Mouse (Mus musculus) cerebellum, postnatal 14 days (tissue): Measurements from ENCODE around the gene Ide.

Source experiments
- DNase-seq, 2 experiments: peaks; one replicate each; pipeline ENCODE4 v3.0.0; 2021; ENCODE audit warnings: mixed read lengths in 2 of 2

Ide gene

DNA sequence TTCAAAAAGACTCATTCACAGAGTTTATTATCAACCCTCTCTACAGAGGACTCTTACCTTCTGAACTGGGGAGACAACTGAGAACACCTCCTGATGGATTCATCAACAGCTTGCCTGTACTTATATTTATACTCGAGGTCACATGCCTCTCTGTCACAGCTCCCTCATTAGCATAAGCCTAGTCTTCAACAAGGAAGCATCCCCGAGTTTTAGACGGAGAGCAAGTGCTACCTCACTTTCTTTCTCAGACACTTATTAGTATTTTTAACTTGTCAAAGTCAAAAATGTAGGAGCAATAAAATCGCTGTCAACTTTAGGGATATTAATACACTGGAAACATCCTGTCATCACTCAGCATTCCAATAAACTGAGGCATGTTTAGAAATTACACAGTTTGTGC is at the start of gene Ide:
Gene Ide, minus strand, starts transcription at position 101 of the 400 bp plus-strand sequence.
- no peak for DNase-seq

- DNase-seq = no peak
Measured at GRCm38 (mm10) chr19:37386126-37386525, 48.5 kb upstream of the Ide start.

GRCm38 (mm10) chr19:37378816-37379215 is 41.2 kb upstream of the Ide start:
- DNase-seq = no peak

DNA sequence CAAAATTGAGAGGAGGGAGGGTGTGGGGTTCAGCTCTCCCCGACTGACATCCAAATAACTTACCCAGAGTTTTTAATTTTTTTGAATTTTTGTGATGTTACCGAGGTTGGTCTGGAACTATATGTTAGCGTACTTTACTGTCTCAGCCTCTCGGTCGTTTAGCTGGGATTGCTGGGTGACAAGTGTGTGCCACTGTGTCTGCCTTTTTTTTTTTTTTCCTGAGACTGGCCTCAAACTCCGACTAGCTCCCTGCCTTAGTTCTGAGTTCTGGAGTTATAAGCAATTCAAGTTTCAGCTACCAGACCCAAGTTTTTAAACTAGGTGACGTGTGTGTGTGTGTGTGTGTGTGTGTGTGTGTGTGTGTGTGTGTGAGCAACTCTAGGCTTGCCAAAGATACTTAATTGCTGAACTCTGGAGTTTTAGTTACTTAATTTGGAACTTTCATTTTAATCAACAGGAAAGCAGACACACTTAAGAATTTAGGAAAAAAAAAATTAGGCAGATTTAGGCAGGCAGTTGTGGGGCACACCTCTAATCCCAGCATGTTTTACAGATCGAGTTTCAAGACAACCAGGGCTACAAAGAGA is 39.8 kb upstream of the Ide start:
- DNase-seq = no peak

- DNase-seq = no peak
Measured at GRCm38 (mm10) chr19:37376841-37377240, 39.2 kb upstream of the Ide start.

DNA sequence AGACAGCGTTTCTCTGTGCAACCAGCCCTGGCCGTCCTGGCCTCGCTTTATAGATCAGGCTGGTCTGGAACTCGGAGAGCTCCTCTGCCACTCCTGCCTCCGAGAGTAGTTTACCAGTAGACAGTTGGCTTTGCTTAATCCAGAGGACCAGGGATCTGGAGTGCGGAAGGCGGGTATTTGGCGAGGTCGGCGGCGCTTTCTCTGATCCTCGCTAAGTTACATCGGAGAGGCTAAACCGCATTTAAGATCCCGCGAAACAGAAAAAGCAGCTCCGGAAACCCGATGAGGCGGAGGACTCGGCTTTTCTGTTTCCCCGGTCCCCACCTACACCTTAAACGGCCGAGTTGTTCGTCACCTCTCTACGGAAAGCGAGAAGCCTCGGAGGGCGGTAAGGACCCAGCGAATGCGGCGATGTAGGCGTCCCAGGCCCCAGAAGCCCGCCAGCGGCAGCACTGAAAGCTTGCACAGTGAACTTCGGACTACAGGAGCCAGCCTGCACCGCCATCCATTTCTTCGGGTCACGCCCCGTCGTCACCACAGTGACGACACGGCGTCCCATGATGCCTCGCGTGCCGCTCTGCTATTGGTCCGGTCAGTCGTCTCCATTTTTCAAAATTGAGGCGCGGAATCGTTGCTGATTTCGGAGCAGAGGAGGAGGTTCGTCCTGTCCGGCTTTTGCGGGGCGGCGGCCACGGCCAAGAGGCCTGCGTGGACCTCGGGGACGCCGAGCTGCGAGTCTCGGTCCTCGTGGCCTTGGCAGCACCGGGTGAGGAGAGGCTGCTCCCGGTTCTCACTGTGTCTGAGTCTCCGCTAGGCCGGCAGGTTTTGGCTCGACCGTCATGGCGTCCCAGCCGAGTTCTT is 38.3 kb upstream of the Ide start, which contains the start of gene Kif11:
Gene Kif11, plus strand, starts transcription at position 649 of the 861 bp plus-strand sequence.
- peak; percentile 99 to 100 for DNase-seq

DNA sequence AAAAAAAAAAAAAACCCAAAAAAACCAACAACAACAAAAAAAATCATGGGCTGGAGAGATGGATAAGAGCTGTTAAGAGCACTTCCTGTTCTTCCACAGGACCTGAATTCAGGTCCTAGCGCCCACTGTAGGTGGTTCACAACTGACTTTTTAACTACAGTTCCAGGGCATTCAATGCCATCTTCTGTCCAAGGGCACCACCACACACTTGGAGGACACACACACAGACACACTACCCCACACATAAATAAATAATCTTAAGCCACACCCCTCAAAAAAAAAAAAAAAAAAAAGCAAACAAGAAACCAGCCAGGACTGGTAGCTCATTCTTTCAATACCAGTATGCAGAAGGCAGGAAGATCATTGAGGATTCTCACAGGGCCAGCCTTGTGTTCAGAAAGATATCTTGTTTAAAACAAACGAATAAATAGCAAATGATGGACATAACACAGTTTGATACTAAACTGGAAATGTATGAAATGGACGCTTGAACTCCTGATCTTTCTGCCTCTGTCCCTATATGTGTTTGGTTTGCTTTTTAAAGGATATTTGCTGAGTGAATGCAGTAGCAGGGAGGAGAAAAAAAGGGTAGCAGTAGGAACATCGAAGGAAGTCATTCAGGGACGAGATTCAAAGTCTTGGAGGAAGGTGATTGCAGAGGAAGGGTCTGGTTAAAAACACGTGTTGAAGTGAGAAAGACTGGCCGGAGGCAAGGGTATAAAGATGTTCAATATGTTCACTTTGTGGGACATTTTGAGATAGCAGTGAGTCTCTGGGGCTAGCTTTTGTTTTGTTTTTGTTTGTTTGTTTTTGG is 37.5 kb upstream of the Ide start:
- no peak for DNase-seq

DNA sequence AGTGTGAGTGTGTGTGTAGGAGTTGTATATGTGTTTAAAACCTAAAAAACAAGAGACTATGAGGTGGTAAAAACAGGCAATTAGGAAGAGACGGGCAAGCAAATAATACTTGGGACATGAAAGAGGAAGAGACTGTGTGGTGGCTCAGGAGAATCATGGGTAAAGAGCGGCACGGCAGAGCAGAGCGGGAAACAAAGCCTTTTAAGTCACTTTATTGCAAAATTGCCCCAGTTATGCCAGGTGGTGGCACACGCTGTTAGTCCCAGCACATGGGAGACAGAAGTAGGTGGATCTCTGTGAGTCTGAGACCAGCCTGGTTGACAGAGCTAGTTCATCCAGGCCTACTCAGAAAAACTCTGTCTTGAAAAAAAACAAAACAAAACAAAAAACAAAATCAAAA is 32.7 kb upstream of the Ide start:
- no peak for DNase-seq

DNA sequence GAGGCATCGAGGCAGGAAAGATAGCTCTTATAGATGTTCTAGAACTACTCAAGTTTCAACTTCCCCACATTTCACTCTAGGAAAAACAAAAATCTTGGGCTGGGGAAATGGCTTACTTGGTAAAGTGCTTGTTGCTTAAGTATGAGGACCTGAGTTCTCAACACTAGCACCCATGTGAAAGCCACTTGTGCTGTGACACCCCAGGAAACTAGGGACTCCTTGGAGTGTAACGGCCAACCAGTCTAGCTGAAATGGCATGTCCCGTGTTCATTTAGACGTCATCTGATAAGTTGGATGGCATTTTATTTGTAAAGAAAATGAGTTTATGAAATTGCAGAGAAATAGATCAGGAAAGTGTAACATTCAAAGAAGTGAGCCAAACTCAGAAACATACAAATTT is 32.3 kb upstream of the Ide start:
- no peak for DNase-seq

GRCm38 (mm10) chr19:37368990-37369389 is 31.3 kb upstream of the Ide start:
- no peak for DNase-seq

DNA sequence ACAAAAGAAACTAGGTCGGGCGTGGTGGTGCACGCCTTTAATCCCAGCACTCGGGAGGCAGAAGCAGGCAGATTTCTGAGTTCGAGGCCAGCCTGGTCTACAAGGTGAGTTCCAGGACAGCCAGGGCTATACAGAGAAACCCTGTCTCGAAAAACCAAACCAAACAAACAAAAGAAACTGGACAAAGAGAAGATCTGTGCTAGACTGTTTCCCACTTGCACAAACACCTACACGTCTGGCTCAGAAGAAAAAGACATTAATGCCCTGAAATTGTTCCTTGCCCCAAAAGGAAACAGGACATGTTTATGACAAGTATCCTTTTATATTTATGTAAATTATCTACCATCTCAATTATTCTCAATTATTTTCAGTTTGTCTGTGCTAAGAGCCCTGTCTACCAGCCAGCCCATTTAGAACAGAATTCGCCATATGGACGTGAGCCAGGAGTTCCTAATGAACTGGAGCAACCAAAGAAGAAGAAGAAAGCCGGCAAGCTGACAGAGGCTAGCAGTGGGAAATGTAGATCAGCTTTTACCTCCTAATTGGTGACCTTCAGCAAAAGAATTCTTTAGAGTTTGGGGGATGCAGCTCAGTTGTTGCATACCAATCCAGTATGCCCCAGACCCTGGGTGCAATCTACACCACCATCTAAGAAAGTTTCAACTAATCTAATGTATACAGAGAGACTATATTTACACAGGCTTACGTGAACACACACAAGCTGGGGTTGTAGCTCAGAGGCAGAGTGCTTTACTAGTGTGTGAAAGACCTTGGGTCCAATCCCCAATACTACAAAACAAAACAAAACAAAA is 25.7 kb upstream of the Ide start:
- peak in 1 of 2 experiments; percentile 30 for DNase-seq

- DNase-seq = peak; percentile 24 to 29
Measured at GRCm38 (mm10) chr19:37362545-37362944, 24.9 kb upstream of the Ide start.

DNA sequence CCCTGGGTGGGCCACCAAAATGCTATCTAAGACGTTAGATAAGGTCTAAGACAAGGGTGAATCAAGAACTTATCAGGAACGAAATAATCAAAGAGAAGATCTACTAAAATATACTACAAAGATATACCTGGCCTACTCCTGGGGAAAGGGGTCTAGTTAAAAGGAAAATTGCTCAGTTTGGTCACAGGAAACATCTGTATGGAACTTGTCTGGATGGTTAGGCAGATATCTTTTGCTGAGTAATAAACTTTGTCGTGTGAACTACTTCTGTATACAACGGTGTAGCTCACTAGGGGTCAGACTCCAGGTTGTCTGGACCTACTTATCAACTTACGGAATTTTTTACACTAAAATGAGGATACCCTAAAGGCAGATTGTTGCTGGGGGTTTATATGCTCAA is 22.4 kb upstream of the Ide start:
- no peak for DNase-seq

- DNase-seq = no peak
Measured at GRCm38 (mm10) chr19:37353331-37353730, 15.7 kb upstream of the Ide start.

DNA sequence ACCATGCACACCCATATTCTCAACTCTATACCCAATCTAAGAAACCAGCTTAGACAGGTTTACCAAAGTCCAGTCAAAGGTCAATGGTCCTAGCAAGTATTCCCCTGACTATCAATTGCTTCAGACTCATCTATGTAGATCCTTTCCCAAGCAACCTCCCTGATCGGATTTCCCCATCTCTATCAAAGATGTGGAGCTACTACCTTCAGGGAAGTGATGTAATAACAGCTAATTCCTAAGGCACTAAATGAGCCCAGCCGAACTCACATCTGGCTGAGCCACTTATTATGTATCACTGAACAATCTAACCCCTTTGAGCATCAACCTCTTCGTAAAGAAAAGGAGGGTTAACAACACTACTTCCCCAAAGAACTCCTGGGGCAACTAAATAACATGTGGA is 15.1 kb upstream of the Ide start:
- DNase-seq = no peak

GRCm38 (mm10) chr19:37348952-37349351 is 11.3 kb upstream of the Ide start:
- no peak for DNase-seq

GRCm38 (mm10) chr19:37348331-37348730 is 10.7 kb upstream of the Ide start:
- DNase-seq = peak; percentile 23 to 29

DNA sequence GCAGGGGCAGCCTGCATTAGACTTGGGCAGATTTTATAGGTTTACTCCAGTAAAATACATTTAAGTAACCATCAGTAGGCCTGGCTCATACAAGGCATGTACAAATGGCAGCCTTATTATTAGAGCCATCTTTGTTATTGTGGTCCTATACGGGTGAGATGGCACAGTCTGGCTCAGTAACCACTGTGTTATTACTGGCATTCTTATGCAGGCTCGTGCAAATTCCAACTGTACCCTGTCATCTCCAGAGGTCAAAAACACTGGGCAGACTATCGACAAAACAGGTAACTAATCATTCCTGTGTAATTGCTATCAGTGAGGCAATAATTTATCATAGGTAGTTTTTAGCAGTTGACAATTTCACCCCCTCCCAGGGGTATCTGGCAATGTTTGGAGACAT is 8.6 kb upstream of the Ide start:
- no peak for DNase-seq

GRCm38 (mm10) chr19:37343899-37344298 is 6.2 kb upstream of the Ide start:
- no peak for DNase-seq

DNA sequence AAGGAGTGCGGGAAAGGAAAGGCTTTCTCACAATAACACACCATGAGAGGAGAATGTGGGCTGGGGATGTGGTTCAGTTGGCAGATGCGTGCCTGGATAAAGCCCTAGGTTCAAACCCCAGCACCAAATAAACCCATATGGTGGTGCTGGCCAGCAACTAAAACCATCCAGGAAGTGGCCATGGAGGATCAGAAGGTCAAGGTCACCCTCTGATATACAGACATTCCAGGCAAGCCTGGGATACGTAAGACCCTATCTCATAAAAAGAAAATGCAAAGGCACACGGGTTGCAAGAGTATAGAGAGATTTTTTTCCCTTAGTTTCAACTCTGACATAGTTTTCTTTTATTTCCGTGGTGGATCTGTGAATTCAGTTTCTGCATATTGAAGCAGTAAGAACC is 3.3 kb upstream of the Ide start:
- no peak for DNase-seq

GRCm38 (mm10) chr19:37340495-37340894 is 2.8 kb upstream of the Ide start:
- no peak for DNase-seq

GRCm38 (mm10) chr19:37335392-37335791 is 2.3 kb downstream of the Ide start:
- DNase-seq = no peak

GRCm38 (mm10) chr19:37333357-37333756 is 4.3 kb downstream of the Ide start:
- DNase-seq = no peak
